Mouse (Mus musculus) ZHBTc4 (cell line): Measurements from ENCODE around the gene Dcaf4.

Experiments
- DNase-seq: peaks from one replicate; pipeline ENCODE4 v3.0.0-alpha.2; 2011; ENCODE audit warnings: low read depth, low spot score

Gene Dcaf4

DNA sequence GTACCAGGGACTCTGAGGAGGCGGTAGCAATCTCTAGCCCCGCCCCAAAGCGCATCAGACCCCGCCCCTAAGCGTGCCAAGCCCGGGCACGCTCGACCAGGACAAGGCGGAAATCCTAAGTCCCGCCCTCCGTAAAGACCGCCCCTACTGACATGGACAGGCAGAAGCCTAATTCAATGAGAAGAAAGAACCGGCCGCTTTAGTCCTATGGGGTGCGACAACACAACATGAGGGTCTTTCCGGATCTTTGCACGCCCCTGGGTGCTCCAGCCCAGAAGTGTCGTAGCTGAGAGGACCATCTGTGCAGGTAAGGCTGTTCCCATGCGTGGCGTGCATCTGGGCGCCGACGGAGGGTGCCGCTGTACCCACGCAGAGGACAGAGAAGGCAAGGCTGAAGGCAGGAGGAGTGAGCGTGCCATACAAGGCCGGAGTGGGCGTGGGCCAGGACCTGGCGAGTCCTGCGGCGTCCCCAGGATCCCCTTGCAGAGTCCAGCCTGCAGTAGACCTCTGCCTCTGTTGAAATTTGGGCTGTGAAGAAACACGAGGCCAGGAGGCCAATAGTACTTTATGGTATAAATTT, at the start of gene Dcaf4:
Gene Dcaf4 (plus strand): TSS at position 156 of the 580 bp plus-strand sequence.
- DNase-seq: peak; percentile 99

DNA sequence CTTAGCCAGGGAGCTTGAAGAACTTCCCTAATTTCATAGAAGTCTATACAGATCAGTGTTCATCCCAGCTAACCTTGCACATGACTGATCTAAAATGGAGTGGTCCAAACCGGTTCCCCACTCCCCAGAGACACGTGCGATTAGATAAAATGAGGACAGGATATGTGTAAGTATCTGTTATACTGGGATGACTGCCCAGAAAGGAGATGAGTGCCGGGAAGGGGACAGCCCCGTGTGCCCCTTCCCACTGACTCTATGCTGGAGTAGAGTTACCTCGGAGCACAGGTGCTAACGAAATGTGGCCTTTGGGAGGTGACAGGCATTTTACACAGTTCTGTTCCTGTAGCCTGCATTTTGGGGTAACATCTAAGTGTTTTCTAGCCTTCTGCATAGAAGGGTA, 48.5 kb upstream of the Dcaf4 start:
- no peak for DNase-seq

DNA sequence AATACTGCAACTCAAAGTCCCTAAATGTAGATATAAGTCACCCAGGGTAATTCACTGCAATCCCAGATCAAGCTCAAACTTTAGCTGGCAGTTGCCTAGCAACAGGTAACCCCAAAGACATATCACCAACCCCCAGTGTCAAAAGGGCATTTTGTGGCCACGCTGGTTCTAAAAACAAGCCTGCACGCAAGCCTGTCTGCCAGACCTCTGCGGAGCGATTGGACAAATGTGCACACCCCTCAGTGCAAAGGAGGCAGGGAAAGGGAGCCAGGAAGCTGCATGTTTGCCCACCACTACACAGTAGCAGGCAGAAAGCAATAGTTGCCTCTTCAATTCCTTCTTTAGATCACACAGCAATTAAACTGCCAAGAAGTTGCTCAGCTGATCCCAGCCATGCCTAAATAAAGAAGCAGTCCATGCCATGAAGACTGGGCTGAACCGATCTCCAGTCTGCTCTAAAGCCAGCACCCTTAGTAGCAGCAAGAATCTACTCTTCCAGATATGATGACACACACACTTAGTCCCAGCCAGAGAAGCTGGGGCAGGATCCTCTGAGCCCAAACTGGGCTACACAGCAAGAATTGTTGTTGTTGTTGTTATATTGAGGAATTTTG, 46.2 kb upstream of the Dcaf4 start:
- no peak for DNase-seq

DNA sequence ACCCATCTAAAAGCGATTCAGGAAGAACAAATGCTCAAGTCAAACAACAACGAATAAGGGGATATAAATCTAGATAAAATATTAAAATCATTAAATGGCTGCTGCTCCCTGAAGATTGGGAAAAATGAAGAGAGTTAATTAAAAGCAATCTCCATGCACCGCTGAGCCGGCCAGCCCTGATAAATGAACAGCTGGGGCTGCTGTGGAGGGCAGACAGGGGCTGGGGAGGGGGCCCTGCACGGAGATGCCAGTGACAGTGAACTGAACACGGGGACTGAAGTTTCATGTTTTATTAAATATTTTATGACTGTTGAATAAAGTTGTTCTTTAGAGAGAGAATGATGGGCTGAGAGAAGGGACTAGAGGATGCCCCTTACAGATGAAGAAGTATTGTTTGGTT, 44.8 kb upstream of the Dcaf4 start:
- no peak for DNase-seq

DNA sequence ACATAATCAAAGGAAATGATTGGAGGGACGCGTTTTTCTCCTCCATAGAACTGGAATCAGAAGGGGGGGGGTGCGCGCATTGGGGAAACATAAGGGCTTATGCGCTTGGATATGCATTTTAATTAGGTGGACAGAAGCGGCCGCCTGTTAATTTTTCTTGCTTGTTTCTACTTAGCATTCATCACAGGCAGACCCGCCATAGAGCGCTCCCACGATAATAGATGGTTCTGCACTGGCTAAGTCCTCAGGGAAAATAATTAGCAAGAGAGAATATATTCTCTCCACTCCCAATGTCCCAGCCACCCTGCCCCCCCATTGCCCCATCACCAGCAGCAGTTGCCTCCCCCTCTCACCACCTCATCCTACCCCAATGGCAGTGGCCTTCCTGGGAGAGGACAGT, 44.0 kb upstream of the Dcaf4 start:
- no peak for DNase-seq

DNA sequence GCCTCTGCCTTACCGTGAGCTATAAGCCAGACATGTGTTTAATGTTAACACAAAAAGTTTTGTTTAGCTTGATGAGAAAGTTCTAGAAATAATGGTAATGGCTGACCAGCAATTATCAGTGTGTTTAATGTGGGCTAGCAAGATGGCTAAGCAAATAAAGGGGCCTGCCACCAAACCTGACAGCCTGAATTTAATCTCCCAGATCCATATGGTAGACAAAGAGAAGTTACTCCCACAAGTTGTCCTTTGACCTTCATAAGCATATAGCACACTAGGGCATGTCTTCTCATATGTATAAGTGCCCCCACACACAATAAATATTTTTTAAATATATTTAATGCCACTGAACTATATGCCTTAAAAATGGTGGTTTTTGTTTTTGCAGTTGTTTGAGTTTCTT, 41.1 kb upstream of the Dcaf4 start:
- no peak for DNase-seq

DNA sequence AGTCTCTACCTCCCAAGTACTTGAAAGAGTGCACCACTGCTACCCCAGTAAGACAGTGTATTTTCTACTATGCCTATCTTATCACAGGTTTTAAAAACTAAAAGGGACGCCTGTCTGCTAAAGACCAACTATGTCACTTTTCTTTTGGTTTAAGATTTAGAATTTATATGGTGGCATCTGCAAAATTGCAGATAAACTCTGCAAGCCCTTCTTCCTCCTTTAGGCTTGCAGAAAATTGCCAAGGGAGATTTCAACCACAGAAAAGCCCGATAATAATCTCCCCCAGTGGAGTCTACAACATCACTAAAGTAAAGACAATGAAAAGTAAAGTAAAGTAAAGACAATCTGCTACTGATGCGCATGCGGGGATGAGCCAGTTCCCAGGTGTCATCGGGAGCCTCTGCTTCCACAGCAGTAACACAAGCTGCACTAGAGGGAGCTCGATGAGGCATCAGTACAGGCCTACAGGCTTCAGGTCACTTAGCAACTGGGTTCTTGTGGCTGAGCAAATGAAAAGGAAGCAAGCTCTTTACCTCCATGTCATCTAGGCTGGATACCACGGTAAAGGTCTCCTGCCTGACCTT, 40.4 kb upstream of the Dcaf4 start:
- peak; percentile 32 for DNase-seq

DNA sequence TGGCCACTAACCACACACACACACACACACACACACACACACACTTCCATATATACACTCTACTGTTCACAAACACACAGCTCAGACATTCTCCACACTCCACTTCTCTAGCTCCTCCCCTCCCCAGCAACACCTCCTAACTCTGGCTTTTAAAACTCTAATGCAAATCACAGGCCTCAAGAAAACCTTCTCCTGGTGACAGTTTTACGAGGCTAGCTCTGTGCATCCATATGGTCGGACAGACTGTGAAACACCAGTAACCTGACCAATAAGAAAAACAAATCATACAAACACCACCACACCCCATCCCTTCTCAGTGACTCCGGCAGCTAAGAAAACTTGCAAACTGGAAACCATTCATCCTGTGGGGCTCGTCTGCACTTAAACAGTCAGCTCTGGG, 38.8 kb upstream of the Dcaf4 start:
- no peak for DNase-seq

DNA sequence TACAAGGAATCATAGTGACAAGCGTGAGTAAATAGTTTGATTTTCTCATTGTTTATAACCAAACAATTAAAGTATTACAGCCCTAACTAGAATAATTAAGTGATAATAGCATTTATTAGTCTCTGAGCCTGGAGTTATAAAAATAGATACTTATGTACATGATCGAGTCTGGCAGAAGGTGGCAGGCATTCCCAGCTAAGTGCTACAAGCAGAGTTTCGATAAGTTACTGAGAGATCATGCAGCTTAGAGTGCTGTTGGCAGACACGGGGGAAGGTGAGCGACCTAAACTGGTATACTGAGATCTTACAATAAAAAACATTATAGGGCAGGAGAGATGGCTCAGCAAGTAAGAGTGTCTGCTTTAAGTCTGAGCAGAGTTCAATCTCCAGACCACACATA, 36.6 kb upstream of the Dcaf4 start:
- DNase-seq: no peak

DNA sequence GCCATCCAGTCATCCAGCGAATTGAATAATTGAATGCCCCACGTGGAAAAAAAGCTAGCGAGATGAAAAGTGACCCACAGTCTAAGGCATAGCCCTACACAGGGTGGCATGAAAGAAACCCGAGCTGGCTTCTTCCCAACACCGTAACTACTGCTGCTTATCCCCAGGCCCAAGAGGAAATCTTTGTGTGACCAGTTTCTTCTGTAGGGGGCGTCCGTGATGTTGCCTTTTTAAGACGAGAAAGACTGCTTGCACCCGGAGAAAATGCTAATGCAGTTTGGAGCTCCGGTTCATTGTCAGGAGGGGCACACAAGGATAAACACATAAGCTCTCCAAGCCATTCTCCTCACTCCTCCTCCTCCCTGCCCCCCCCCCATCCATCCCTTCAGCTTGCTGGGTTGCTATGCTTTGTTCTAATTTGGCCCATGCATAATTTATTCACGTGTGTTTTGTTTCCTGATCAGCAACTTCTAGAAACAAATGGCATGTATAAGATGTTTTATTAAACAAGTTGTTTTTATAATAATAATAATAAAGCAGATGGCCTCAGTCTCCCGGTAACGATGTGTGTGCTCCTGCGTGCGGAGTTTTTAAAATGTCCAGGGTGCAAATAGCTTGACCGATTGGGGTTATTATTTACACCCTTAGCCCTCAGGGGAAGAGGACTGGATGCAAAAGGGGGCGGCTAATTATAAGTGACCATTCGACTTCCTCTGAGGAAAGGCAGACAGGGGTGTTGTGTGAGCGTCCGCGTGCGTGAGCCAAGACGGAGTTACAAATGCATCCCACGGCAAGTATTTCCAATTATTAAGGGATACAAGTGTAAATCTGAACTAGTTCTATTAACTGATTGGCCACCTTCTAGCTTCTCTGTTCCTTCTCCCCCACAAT, 35.2 kb upstream of the Dcaf4 start:
- DNase-seq: peak; percentile 43

DNA sequence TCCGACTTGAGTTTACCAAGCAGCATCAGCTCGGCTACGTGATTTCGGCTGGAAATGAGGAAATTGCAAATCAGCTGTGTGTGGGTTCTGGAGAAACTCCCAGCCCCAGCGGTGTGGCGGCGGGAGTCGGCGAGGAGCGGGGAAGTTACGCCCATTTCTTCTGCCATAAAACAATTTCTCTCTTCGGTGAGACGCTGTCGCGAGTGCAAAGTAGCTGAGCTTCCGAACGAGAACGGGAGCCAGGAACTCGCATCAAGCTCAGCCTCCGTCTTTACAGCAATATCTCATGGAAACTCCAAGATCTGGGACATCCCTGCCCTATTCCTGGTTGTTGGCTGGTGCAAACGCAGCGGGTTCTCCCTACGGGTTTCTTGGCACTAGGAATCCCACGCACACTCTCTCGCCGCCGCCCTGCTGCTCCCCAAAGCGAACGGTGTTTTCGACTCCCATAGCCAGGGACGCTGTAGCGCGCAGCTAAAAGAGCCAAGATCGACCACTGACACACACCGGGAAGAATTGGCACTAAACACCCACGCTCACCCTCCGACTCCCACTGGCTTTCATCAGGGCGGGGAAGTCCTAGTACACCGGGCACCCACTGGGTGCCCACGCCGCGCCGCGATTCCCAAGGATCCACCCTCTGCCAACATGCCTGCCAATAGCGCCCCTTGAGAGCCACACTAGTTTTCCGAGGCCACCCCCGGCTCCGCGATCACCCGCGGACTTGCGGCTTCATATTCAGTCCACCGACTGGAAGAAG, 34.2 kb upstream of the Dcaf4 start:
- peak; percentile 63 for DNase-seq

DNA sequence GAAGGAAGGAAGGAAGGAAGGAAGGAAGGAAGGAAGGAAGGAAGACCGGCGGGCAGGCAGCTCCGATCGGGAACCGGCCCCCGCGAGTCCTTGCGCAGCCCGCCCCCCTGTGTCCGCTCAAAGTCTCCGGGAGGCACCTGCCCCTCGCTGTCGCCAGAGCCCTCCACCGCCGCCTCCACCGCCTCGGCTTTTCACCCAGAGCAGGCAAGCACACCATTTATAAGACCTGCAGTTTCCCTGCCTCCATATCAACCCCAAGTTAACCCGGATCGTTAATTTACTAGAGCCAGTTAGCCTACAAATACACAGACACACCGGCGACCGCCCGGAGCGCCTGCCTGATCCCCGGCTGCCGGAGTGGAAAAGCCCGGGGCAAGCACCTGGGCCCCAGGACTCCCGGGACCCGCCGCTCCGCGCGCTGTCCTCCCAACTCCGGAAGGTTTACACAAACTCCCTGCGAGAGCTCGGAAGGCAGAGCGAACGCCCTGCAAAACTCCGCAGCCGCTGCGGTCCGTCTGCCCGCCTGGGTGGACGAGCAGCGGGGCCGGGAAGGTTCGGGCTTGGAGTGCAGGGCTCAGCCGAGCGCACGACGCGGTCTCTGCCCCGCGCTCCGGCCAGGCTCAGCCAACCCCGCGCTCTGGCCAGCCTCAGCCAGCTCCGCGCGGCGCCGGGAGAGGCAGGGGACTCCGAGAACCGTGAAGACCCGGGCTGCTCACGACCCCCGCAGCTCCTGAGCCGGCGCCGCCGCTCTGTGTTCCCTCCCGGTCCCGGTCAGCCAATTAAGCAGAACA, 33.4 kb upstream of the Dcaf4 start:
- DNase-seq: peak; percentile 76

DNA sequence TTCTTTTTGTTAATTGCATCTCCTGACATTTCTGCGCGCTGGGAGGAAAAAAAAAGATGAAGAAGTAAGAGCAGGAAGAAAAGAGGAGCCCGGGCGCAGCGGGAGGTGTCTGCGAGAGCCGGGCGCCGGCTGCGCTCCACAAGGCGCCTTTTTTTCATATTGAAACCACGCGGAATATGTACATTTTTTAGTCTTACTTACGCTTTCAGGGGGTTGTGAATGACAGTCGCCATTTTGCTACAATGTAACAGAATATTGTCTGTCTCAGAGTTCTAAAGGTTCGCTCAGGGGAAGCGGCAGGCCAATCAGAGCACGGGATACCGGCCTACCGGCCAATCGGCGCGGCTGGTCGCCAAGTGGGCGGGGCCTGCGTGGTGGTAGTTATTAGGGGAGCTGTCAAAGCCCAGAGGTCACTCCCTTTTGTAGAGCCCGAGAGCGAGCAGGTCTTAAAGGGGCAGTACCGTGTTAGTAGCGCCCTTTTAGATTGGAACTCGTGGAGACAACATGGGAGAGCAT, 32.7 kb upstream of the Dcaf4 start, which contains the start of gene Dpf3:
Gene Dpf3 (minus strand): TSS at position 241 of the 516 bp plus-strand sequence.
- peak; percentile 98 for DNase-seq

DNA sequence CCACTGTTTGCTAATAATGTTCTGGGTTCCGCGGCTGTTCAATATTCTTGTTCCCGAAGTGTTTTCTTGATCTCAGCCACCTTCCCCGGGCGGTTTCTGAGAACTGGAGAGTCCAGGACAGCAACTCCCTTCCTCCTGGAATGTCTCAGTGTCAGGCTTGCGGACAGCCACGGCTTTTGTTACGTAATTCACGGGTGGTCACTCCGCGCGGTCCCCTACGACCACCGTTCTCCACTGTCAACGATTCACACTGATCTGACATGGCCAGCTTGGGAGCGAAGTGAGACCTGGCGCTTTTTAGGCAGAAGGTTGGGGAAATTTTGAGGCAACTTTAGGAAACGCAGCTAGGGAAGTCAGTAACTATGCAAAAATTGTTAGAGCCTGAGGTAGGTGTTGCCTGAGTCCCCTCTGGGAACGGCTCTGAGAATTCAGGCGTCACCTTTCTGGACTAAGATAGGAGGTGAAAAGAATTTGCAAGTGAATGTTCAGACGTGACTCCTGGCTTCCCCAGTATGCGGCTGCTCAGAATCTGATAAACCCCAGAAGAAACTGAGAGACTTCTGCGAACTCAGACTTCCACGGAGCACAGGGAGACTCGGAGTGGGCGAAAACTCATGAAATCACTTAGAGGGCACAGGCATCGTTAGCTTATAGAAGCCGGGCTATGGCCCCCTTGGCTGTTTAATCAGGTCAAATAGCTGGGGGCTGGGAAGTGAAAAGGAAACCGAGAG, 31.9 kb upstream of the Dcaf4 start:
- peak; percentile 54 for DNase-seq

DNA sequence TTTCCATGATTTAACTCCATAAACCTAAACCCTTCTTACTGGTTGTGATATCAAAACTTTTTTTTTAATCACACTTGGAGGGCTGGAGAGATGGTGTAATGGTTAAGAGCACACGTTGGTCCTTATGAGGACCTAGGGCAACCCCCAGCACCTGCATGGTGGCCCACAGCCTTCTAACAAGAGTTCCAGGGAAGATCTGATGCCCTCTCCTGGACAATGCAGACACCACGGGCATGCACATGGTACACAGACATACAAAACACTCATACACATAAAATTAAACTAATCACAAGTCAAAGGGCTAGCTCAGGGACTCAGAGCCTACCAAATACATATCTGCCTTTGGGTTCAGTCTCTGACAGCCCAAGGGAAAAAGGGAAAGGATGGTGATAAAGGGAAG, 30.5 kb upstream of the Dcaf4 start:
- peak; percentile 30 for DNase-seq

DNA sequence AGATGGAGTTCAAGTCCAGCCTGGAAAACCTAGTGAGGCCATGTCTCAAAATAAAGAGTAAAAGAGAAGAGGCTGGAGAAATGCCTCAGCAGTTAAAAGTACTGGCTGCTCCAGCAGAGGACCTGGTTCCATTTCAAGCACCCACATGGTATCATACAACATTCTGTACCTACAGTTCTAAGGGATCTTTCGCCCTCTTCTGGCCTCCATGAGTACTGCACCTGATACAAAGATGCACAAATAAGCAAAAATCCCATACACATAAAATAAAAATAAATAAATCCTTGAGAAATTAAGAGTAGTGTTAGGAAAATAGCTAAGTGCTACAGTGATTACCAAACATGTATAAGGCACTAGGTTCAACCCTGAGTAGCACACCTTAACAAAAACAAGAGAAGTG, 28.7 kb upstream of the Dcaf4 start:
- peak; percentile 62 for DNase-seq

DNA sequence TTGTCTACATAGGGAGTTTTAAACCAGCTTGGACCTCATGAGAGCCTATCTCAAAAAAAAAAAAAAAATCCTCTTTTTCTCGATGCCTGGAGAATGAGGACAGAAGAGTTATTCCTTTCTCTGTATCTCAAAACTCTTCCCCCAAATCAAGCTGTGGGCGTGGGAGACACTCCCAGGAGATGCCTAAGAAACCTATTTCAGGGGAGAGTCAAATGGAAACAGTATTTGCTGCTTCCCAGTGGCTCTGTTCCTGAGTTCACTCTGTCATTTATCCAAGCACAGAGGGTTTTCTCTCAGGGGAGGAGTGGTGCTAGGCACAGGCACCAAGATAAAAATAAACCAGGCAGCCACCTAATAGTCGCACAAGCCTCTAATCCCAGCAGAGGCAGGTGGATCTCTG, 27.5 kb upstream of the Dcaf4 start:
- no peak for DNase-seq

DNA sequence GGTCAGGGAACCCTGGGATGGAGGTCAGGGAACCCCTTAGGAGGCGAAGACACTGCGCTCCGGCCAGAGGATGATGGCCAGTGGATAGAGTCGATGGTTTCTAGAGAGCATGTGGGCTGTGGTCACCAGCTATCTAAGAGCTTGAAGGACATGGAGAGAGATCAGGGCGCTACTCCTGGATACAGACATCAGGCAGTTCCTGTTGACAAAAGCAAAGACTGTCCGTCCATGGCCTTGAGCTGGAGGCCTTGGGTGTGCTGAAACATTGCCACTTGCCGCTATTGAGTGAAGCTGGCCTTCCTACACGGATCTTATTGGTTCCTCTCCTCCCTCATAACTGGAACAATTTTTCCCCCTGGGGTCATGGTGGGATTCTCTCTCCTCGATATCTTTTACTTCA, 26.1 kb upstream of the Dcaf4 start:
- no peak for DNase-seq

DNA sequence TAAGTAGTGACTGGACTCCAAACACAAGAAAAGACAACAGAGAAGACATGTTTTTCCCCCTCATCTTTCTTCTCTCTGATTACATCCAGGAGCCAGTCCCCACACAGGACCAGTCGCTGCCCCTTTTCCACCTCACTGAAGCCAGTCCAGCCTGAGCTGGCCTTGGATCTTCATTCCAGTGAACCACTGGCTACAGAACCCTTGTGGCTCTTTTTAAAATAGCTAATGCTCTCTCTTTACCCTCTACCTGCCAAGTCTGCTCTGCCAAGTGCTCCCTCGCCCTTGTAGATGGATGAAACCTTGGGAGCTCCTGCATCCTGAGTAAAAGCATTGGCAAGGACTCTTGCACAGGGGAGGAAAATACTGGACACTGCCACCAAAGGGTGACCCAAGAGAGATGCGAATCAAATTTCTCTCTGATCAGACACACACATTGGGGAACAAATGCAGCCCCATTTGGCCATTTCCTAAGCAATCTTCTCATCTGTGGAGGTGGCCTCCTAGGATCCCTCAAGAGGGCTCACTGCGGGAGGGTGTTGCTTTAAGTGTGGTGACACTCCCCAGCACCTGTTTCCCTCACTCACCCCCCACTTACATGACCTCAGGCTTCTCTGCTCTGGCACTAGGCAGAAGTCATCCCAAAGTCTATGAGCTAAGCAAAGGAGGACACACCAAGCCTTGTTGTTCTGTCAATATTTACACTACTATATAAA, 24.9 kb upstream of the Dcaf4 start:
- no peak for DNase-seq
